Mouse (Mus musculus): Measurements from ENCODE around the gene Plod3.

DNA sequence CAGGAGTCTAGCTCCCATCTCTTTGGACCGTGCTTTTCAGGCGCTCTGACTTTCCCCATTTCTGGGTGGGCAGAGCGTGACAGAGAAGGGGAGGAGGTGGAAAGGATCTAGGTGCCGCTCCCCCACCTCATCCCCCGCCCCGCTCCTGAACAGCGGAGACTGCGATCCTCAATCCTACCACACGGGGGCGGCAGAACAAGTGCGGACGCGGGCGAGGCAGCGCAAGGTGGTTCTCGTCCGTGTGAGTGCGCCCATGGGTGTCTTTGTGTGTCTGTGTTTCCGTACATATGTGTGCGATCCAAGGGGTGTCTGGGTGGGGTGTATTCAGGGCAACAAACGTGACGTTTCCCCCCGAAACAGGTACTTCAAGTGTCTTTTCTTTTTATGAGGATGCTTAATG lies 38.3 kb downstream of the Plod3 start:
- TF ChIP-seq CTCF (IDR thresholded peaks at IDR 0.05; ENCODE audit: extremely low read depth, insufficient read depth, low read length) (peak; percentile 80), POLR2A (IDR thresholded peaks at IDR 0.05; ENCODE audit: extremely low read depth, insufficient read depth, low read length) (no peak)
